31 mouse cellular contexts compared by ENCODE assay signal in the genomic region with DNA sequence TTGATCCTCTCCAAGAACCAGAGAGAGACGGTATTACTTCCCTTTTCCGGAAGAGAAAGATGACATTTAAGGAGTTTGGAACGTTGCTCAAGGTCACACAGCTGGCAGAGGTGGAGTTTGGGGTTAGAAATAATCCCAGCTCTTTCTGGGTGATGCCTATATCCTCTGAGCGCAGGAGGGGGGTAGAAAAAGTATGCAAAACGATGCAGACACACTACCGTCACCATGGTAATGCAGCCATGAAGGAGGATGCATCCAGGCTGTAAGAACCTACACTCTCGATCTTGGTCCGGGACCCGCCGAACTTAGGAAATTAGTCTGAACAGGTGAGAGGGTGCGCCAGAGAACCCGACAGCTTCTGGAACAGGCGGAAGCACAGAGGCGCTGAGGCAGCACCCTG. TPM values are rescaled to one million over a fixed set of nuclear protein-coding genes. Genes with fewer than 3 reads are reported as not detected.
A peak's percentile ranks its signal among the peaks of the same experiment; 100 is the strongest.
DNase-seq lines count a peak whose midpoint lies in the region; ATAC-seq and TF ChIP-seq lines count a peak whose summit lies in the region.
"Had no signal": no experiment of that assay in that cellular context is flagged by ENCODE, and none has a peak within 500 bp of the region (broad histone marks: within the 10 kb centered on the region; RNA-seq: fewer than 3 reads in every experiment).

No protein-coding gene starts in this region.

- no peak for TF ChIP-seq CTCF in E14TG2a.4 (conservative IDR thresholded peaks at IDR 0.05; ENCODE audit: low read length)
- no peak for TF ChIP-seq CTCF in ES-Bruce4 (IDR thresholded peaks at IDR 0.05; ENCODE audit: low read depth, low read length)

- H3K4me3 ChIP-seq in E14TG2a.4 (replicated peaks; ENCODE audit: low read length): peak overlapping the region; percentile 52
- peak overlapping the region; percentile 35 for H3K4me3 ChIP-seq in ES-Bruce4 (ENCODE audit: low read depth, low read length)
- peak overlapping the region; percentile 5 to 32; a peak in 2 of 4 replicates for H3K4me3 ChIP-seq in ES-E14 (ENCODE audit: insufficient read depth in 1 of 2, low read depth in 1 of 2, low read length in 2 of 2, poor library complexity in 1 of 2, severe bottlenecking in 1 of 2)
- H3K4me3 ChIP-seq: embryonic facial prominence, embryonic 13.5 days; embryonic facial prominence, embryonic 15.5 days; erythroblast, embryonic 14.5 days; forebrain, embryonic 13.5 days; forebrain, embryonic 15.5 days had no signal

- peak; percentile 13 for DNase-seq in ES-E14 (ENCODE audit: low read depth, low spot score)
- peak; percentile 59 for DNase-seq in ZHBTc4 (ENCODE audit: low read depth, low spot score)
- DNase-seq in gastrocnemius, adult 8-10 months (ENCODE audit: low spot score in 2 of 2): no peak
- no peak for DNase-seq in testis, postnatal 14 days (ENCODE audit: low spot score)
- DNase-seq: adrenal gland, adult 2 months; adrenal gland, postnatal 10 days; adrenal gland, postnatal 25 days; cerebellum, adult 11 months; cerebellum, adult 18-20 months; cerebellum, adult 8-10 months; cerebellum, adult 9-11 months; cerebellum, postnatal 14 days; cerebellum, postnatal 36 days; embryo, embryonic 11 days; forebrain, postnatal 0 days had no signal

- H3K27me3 ChIP-seq in E14TG2a.4 (ENCODE audit: insufficient read depth, low read length): no peaks in the 10 kb centered on the region
- H3K27me3 ChIP-seq in ES-Bruce4 (ENCODE audit: control insufficient read depth, insufficient read depth, low read length, poor library complexity, severe bottlenecking): no peaks in the 10 kb centered on the region
- H3K27me3 ChIP-seq: embryonic facial prominence, embryonic 13.5 days; embryonic facial prominence, embryonic 15.5 days; forebrain, embryonic 13.5 days; forebrain, embryonic 15.5 days had no signal

- no peak overlapping the region for H3K27ac ChIP-seq in ES-Bruce4 (ENCODE audit: insufficient read depth, low read length)
- H3K27ac ChIP-seq in ES-E14 (ENCODE audit: insufficient read depth, low read depth, low read length, poor library complexity, severe bottlenecking): no peak overlapping the region
- H3K27ac ChIP-seq: embryonic facial prominence, embryonic 13.5 days; embryonic facial prominence, embryonic 15.5 days; forebrain, embryonic 13.5 days; forebrain, embryonic 15.5 days had no signal

- TF ChIP-seq EP300 in ES-Bruce4 (IDR thresholded peaks at IDR 0.05; ENCODE audit: insufficient read depth, low read depth, low read length): no peak

- no peak for TF ChIP-seq POLR2A in ES-Bruce4 (IDR thresholded peaks at IDR 0.05; ENCODE audit: insufficient read depth, low read length)

- H3K4me1 ChIP-seq in E14TG2a.4 (replicated peaks; ENCODE audit: low read depth, low read length) (peaks cover 6% of the 10 kb centered on the region), ES-Bruce4 (ENCODE audit: control insufficient read depth, insufficient read depth, low read length) (no peaks in the 10 kb centered on the region), ES-E14 (ENCODE audit: control insufficient read depth in 2 of 2, insufficient read depth in 2 of 2, low read length in 2 of 2, poor library complexity in 1 of 2) (no peaks in the 10 kb centered on the region)
- H3K4me1 ChIP-seq: embryonic facial prominence, embryonic 13.5 days; embryonic facial prominence, embryonic 15.5 days; forebrain, embryonic 13.5 days; forebrain, embryonic 15.5 days had no signal

- H3K36me3 ChIP-seq in E14TG2a.4 (ENCODE audit: insufficient read depth, low read length): no peaks in the 10 kb centered on the region
- H3K36me3 ChIP-seq in ES-Bruce4 (ENCODE audit: control insufficient read depth, insufficient read depth, low read length, poor library complexity, severe bottlenecking): no peaks in the 10 kb centered on the region
- H3K36me3 ChIP-seq in ES-E14 (ENCODE audit: control insufficient read depth, insufficient read depth, low read length, poor library complexity, severe bottlenecking): no peaks in the 10 kb centered on the region
- H3K36me3 ChIP-seq: embryonic facial prominence, embryonic 13.5 days; embryonic facial prominence, embryonic 15.5 days; forebrain, embryonic 15.5 days had no signal

- ATAC-seq in frontal cortex, adult (ENCODE audit: low TSS enrichment): no peak
- ATAC-seq: forebrain, embryonic 13.5 days; forebrain, embryonic 15.5 days; forebrain, postnatal 0 days had no signal

- H3K9ac ChIP-seq in ES-Bruce4 (ENCODE audit: low read depth, poor library complexity, severe bottlenecking): no peak overlapping the region
- H3K9ac ChIP-seq in ES-E14 (ENCODE audit: insufficient read depth, low read depth, low read length, poor library complexity, severe bottlenecking): no peak overlapping the region
- H3K9ac ChIP-seq: embryonic facial prominence, embryonic 13.5 days; embryonic facial prominence, embryonic 15.5 days; forebrain, embryonic 13.5 days; forebrain, embryonic 15.5 days; forebrain, postnatal 0 days had no signal

- H3K9me3 ChIP-seq in E14TG2a.4 (ENCODE audit: low read length) (peaks cover 8% of the 10 kb centered on the region; the same call in 1 of the 2 replicates), ES-Bruce4 (replicated peaks; ENCODE audit: control insufficient read depth, insufficient read depth, low read length, poor library complexity, severe bottlenecking) (0 out of 2 replicates have a peak, but pooled peaks cover 3% of the 10 kb centered on the region), ES-E14 (ENCODE audit: control insufficient read depth, insufficient read depth, low read depth, low read length) (no peaks in the 10 kb centered on the region)
- H3K9me3 ChIP-seq: embryonic facial prominence, embryonic 13.5 days; embryonic facial prominence, embryonic 15.5 days; forebrain, embryonic 15.5 days had no signal

- in situ Hi-C loops in ES-E14 (cut with MboI; ENCODE audit: low sequenced_read_pairs in 2 of 2, unreplicated experiment in 2 of 2): no loop called here

TF ChIP-seq in ES-E14, 5 proteins besides CTCF, POLR2A, EP300 and RAD21:
- no peak for TF ChIP-seq ZNF384 (IDR thresholded peaks at IDR 0.05; ENCODE audit: low read depth, low read length)
- TF ChIP-seq ZC3H11A (IDR thresholded peaks at IDR 0.05; ENCODE audit: borderline replicate concordance, low read depth, low read length): no peak
- TF ChIP-seq CHD2 (IDR thresholded peaks at IDR 0.05; ENCODE audit: low read depth, low read length): no peak
- no peak for TF ChIP-seq HCFC1 (IDR thresholded peaks at IDR 0.05; ENCODE audit: borderline replicate concordance, insufficient read depth, low read length)
- TF ChIP-seq MAFK (IDR thresholded peaks at IDR 0.05; ENCODE audit: insufficient read depth, low read depth, low read length): no peak
TF ChIP-seq in ES-E14: peak in this region for 0.

RNA-seq across cellular contexts. Expression of a gene that starts 43.3 kb away (rescaled TPM):
- not detected in 2 replicates for polyA plus RNA-seq in ES-Bruce4 (2011; ENCODE audit: insufficient read depth, insufficient read length, low read depth, missing spikeins)
- total RNA-seq in ES-E14 (2012; rRNA removed): not detected in 2 replicates
- total RNA-seq in gastrocnemius, adult 8-10 months (2022): not detected
- total RNA-seq: adrenal gland, adult 2 months; adrenal gland, postnatal 10 days; adrenal gland, postnatal 25 days; adrenal gland, postnatal 4 days; common myeloid progenitor, adult 5-6 weeks; forebrain, postnatal 0 days; MEL had no signal
- polyA plus RNA-seq: adrenal gland, adult 2 months; brain, embryonic 14.5 days; C2C12; embryonic facial prominence, embryonic 11.5 days; embryonic facial prominence, embryonic 13.5 days; embryonic facial prominence, embryonic 15.5 days; erythroblast, embryonic 14.5 days; forebrain, embryonic 11.5 days; forebrain, embryonic 13.5 days; forebrain, embryonic 15.5 days; forebrain, postnatal 0 days; frontal cortex, adult 2 months had no signal

Comparison
In these comparisons a context has a peak if more than half of its experiments do, and no peak if none do; other contexts are left out.
1. DNase-seq: peak in ES-E14 (single experiment) and ZHBTc4 (single experiment); none in gastrocnemius, adult 8-10 months (0 of 2) and testis, postnatal 14 days (single experiment).
2. Peak in every context shown above with its lines, with median percentiles within 50 percentile points of each other: H3K4me3 ChIP-seq.